Mouse (Mus musculus) hindbrain, embryonic 13.5 days (tissue): ENCODE results near the gene Gdf3. TPM values are rescaled to one million over a fixed set of nuclear protein-coding genes. Genes with fewer than 3 reads are reported as not detected.

Experiments used
- ATAC-seq: fragments of 200-750 bp; cut with Nextera tagmentation; 2 replicates; pipeline ENCODE4 v1.8.0; 2017; ENCODE audit warnings: moderate TSS enrichment; ENCODE audit not compliant: low FRiP score
- H3K27ac ChIP-seq: fragments of 300-500 bp; sonication (generic); 2 replicates; pipeline ENCODE4 v1.5.1; 2015; ENCODE audit warnings: inconsistent platforms, mild to moderate bottlenecking, moderate library complexity
- H3K27me3 ChIP-seq: fragments of 300-500 bp; sonication (generic); 2 replicates; pipeline ENCODE4 v1.6.1; 2015; ENCODE audit warnings: mild to moderate bottlenecking, inconsistent platforms
- H3K36me3 ChIP-seq: fragments of 300-500 bp; sonication (generic); 2 replicates; pipeline ENCODE4 v1.6.1; 2015; ENCODE audit warnings: mild to moderate bottlenecking, inconsistent platforms
- H3K4me1 ChIP-seq: fragments of 300-500 bp; sonication (generic); replicated peaks from 2 replicates; pipeline ENCODE4 v1.6.1; 2015; ENCODE audit warnings: inconsistent platforms
- H3K4me2 ChIP-seq: fragments of 300-500 bp; sonication (generic); 2 replicates; pipeline ENCODE4 v1.6.1; 2015; ENCODE audit warnings: inconsistent platforms, mild to moderate bottlenecking, moderate library complexity
- H3K4me3 ChIP-seq: fragments of 300-500 bp; sonication (generic); 2 replicates; pipeline ENCODE4 v1.5.1; 2015; ENCODE audit warnings: mild to moderate bottlenecking, inconsistent platforms
- H3K9ac ChIP-seq: fragments of 300-500 bp; sonication (generic); 2 replicates; pipeline ENCODE4 v1.6.1; 2015; ENCODE audit warnings: mild to moderate bottlenecking, inconsistent platforms
- H3K9me3 ChIP-seq: fragments of 300-500 bp; sonication (generic); 2 replicates; pipeline ENCODE4 v1.6.1; 2016; ENCODE audit warnings: inconsistent platforms
- WGBS: fragments of 180-500 bp; shearing (Covaris S2); methylation state at CpG from one replicate; pipeline ENCODE4 v1.1.7; 2015; 5-methylcytosine and 5-hydroxymethylcytosine counted together
- polyA plus RNA-seq: library from polyadenylated mRNA; unstranded; fragments of >200 nt; fragmentation: Nextera tagmentation; extraction: Ambion mirVana; gene quantifications from 2 replicates; pipeline ENCODE4 v1.2.1, GENCODE M21; 2015

Gene Gdf3
- polyA plus RNA-seq, 1 experiment from 2014 or later = 0.08 TPM

GRCm38 (mm10) chr6:122625156-122625555 is 15.3 kb upstream of the Gdf3 start:
- Histone ChIP-seq H3K4me2 (no peak overlapping the region), H3K4me1 (no peaks in the 10 kb centered on the region; the same call in 1 of the 2 replicates), H3K27ac (no peak overlapping the region), H3K9me3 (no peaks in the 10 kb centered on the region), H3K4me3 (no peak overlapping the region), H3K36me3 (no peaks in the 10 kb centered on the region), H3K9ac (no peak overlapping the region), H3K27me3 (0 out of 2 replicates have a peak, but pooled peaks cover 6% of the 10 kb centered on the region)
- ATAC-seq = no peak
- WGBS = 88% methylated on average over 4 of the region's 4 CpGs

- Histone ChIP-seq H3K27ac (no peak overlapping the region), H3K4me1 (no peaks in the 10 kb centered on the region; the same call in 1 of the 2 replicates), H3K9ac (no peak overlapping the region), H3K27me3 (0 out of 2 replicates have a peak, but pooled peaks cover 6% of the 10 kb centered on the region), H3K9me3 (no peaks in the 10 kb centered on the region), H3K36me3 (no peaks in the 10 kb centered on the region), H3K4me3 (no peak overlapping the region), H3K4me2 (no peak overlapping the region)
- 22% methylated on average over 5 of the region's 5 CpGs for WGBS
- no peak for ATAC-seq
These were observed 14.6 kb upstream of the Gdf3 start for GRCm38 (mm10) chr6:122624480-122624879.

DNA sequence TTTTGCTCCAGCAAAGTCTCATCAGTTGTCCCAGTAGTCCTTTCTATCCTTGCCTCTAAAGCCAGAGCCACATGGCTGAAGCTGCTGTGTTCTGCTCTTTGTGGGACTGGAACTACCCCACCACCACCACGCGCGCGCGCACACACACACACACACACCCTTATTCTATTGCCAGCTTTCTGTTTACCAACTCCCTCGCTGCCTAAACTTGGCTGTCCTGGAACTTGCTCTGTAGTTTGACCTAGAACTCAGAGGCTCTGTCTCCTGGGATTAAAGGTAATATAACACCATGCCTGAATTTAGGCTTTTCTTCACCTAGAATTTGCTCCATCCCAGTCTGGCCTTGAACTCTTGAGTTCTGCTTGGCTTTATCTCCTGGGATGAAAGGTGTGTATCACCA is 11.2 kb upstream of the Gdf3 start:
- WGBS = 96% methylated on average over 6 of the region's 6 CpGs
- ATAC-seq = no peak
- H3K27me3 ChIP-seq = no peaks in the 10 kb centered on the region
- no peaks in the 10 kb centered on the region for H3K36me3 ChIP-seq
- no peak overlapping the region for H3K9ac ChIP-seq
- no peaks in the 10 kb centered on the region for H3K4me1 ChIP-seq
- no peak overlapping the region for H3K4me3 ChIP-seq
- no peak overlapping the region for H3K4me2 ChIP-seq
- no peak overlapping the region for H3K27ac ChIP-seq
- no peaks in the 10 kb centered on the region for H3K9me3 ChIP-seq

DNA sequence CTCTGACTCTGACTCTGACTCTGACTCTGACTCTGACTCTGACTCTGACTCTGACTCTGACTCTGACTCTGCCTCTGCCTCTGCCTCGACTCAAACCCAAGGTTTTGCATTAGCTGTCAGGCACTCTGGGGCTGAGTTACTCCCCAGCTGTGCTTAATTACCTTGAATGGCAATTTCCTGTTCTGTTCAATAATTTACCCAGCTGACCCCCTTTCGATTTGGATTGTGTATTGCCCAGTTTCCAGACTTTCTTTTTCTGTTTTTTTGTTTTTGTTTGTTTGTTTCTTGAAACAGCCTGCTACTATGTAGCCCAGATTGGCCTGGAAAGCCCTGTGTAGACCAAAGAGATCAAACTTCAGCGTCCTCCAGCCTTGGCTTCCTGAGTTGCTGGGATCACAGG is 6.1 kb upstream of the Gdf3 start:
- Histone ChIP-seq H3K9ac (no peak overlapping the region), H3K9me3 (no peaks in the 10 kb centered on the region), H3K4me2 (no peak overlapping the region), H3K4me1 (no peaks in the 10 kb centered on the region), H3K36me3 (no peaks in the 10 kb centered on the region), H3K4me3 (no peak overlapping the region), H3K27me3 (no peaks in the 10 kb centered on the region), H3K27ac (no peak overlapping the region)
- 76% methylated on average over 3 of the region's 3 CpGs for WGBS
- no peak for ATAC-seq

DNA sequence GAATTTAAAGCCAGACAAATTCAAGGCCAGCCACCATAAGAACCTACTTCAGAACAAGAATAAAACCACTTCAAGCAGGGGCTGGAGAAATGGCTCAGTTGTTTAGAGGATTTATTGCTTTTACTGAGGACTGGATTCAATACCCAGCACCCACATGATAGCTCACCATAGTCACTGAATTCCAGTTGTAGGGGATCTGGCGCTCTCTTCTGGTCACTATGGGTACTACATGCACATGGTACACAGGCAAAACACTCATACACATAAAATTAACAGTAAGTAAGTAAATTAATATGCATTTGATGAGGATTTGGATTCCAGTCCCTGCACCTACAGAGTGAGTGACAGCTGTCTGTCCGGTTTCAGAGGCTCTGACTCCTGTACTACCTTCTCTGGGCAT is 4.2 kb upstream of the Gdf3 start:
- Histone ChIP-seq H3K36me3 (no peaks in the 10 kb centered on the region), H3K4me2 (no peak overlapping the region), H3K27me3 (no peaks in the 10 kb centered on the region), H3K9me3 (no peaks in the 10 kb centered on the region), H3K4me1 (peaks cover 3% of the 10 kb centered on the region; the same call in 1 of the 2 replicates), H3K9ac (no peak overlapping the region), H3K27ac (no peak overlapping the region), H3K4me3 (no peak overlapping the region)
- WGBS = 68% methylated on average over 2 of the region's 2 CpGs
- no peak for ATAC-seq

GRCm38 (mm10) chr6:122612426-122612825 is 2.5 kb upstream of the Gdf3 start:
- Histone ChIP-seq H3K27ac (no peak overlapping the region), H3K9ac (no peak overlapping the region), H3K27me3 (no peaks in the 10 kb centered on the region), H3K4me2 (no peak overlapping the region), H3K9me3 (no peaks in the 10 kb centered on the region), H3K4me1 (peaks cover 3% of the 10 kb centered on the region; the same call in 1 of the 2 replicates), H3K36me3 (no peaks in the 10 kb centered on the region), H3K4me3 (no peak overlapping the region)
- no peak for ATAC-seq
- WGBS = 83% methylated on average over 4 of the region's 4 CpGs

- no peak for ATAC-seq
- H3K4me2 ChIP-seq = no peak overlapping the region
- H3K27ac ChIP-seq = no peak overlapping the region
- no peak overlapping the region for H3K9ac ChIP-seq
- peaks cover 3% of the 10 kb centered on the region; the same call in 1 of the 2 replicates for H3K4me1 ChIP-seq
- no peaks in the 10 kb centered on the region for H3K36me3 ChIP-seq
- H3K27me3 ChIP-seq = no peaks in the 10 kb centered on the region
- H3K9me3 ChIP-seq = no peaks in the 10 kb centered on the region
- 80% methylated on average over 9 of the region's 9 CpGs for WGBS
- no peak overlapping the region for H3K4me3 ChIP-seq
These were observed 534 bp downstream of the Gdf3 start for GRCm38 (mm10) chr6:122609377-122609728.

DNA sequence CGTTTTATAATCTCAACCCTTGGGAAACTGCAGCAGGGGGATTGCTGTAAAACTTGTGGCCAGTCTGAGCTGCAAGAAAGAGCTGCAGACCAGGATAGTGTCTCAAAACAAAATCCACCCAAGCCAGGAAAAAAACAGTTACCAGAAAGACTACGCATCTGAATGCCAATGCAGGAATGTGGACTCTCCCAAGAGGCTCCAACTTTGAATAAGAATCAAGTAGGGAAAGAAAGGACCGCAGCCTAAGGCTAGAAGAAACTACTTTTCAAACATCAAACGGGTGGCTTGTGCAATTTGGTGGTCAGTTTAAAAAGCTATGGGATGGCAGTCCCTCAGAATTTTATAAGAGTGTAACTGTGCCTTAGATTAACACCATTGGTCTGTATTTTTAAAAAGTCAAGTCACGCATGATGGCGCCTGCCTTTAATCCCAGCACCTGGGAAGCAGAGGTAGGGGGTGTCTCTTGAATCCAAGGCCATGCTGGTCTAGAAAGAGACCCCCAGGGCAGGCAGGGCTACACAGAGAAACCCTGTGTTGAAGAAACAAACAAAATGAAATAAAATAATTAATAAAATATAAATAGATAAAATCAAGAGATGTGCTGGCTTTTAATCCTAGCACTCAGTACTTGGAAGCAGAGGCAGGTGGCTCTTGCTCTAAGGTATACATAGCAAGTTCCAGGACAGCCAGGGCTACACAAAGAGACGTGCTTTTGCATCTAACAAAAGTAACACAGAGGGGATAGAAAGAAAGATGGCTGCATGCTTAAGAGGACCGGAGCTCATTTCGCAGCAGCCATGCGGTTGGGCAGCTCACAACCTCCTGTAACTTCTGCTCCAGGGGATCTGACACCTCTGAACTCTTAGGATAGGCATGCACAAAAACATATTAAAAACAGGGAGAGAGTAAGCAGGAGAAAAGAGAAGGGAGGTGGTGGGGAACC is 1.2 kb downstream of the Gdf3 start:
- WGBS = 76% methylated on average over 10 of the region's 10 CpGs
- ATAC-seq = no peak

DNA sequence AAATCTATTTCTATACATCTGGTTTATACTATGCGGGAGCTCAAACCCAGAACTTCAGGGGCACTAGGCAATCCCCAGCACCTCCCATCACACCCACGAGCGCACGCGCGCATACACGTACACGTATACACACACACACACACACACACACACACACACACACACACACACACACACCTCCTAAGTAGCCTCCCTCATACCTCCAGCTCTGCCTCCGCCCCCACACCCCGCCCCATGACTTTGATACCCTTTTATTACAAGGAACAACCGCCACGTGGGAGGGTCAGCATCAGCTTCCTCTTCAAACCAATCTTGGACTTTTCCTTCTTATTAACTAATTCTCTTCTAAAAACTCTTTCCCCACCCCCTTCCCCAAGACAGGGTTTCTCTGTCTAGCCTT is 2.2 kb downstream of the Gdf3 start:
- Histone ChIP-seq H3K4me2 (no peak overlapping the region), H3K9me3 (no peaks in the 10 kb centered on the region), H3K4me1 (peaks cover 4% of the 10 kb centered on the region; the same call in 1 of the 2 replicates), H3K27ac (no peak overlapping the region), H3K4me3 (no peak overlapping the region), H3K36me3 (no peaks in the 10 kb centered on the region), H3K9ac (no peak overlapping the region), H3K27me3 (no peaks in the 10 kb centered on the region)
- WGBS = 94% methylated on average over 12 of the region's 12 CpGs
- no peak for ATAC-seq

More for the DNA sequence above, 1.2 kb downstream of the Gdf3 start:
- Histone ChIP-seq H3K4me1 (peaks cover 3% of the 10 kb centered on the region; the same call in 1 of the 2 replicates), H3K27me3 (no peaks in the 10 kb centered on the region), H3K36me3 (no peaks in the 10 kb centered on the region), H3K9me3 (no peaks in the 10 kb centered on the region), H3K27ac (no peak overlapping the region), H3K4me2 (no peak overlapping the region), H3K4me3 (no peak overlapping the region), H3K9ac (no peak overlapping the region)

- Histone ChIP-seq H3K9me3 (no peaks in the 10 kb centered on the region), H3K4me3 (no peak overlapping the region), H3K4me2 (no peak overlapping the region), H3K27ac (no peak overlapping the region), H3K4me1 (peaks cover 11% of the 10 kb centered on the region; the same call in 1 of the 2 replicates), H3K27me3 (no peaks in the 10 kb centered on the region), H3K36me3 (no peaks in the 10 kb centered on the region), H3K9ac (no peak overlapping the region)
- no peak for ATAC-seq
- WGBS = 95% methylated on average over 11 of the region's 11 CpGs
These were observed 3.2 kb downstream of the Gdf3 start for GRCm38 (mm10) chr6:122606661-122607060.

DNA sequence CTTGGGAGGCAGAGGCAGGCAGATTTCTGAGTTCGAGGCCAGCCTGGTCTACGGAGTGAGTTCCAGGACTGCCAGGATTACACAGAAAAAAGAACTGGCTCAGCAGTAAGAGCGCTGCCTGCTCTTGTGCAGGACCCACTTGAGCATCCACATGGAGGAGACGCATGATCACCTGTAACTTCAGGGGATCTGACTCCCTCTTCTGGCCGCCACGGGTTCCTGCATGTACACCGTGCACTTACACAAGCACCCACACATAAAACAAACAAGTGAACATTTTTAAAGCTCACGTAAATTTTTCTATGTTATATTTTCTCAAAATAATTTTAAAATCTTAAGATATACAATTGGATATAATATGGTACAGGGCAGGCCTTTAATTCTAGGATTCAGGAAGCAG is 4.4 kb downstream of the Gdf3 start:
- 92% methylated on average over 8 of the region's 8 CpGs for WGBS
- no peak overlapping the region for H3K27ac ChIP-seq
- no peaks in the 10 kb centered on the region for H3K36me3 ChIP-seq
- H3K9ac ChIP-seq = no peak overlapping the region
- H3K4me1 ChIP-seq = peaks cover 11% of the 10 kb centered on the region; the same call in 1 of the 2 replicates
- H3K4me3 ChIP-seq = no peak overlapping the region
- no peak for ATAC-seq
- H3K4me2 ChIP-seq = no peak overlapping the region
- no peaks in the 10 kb centered on the region for H3K9me3 ChIP-seq
- H3K27me3 ChIP-seq = no peaks in the 10 kb centered on the region

DNA sequence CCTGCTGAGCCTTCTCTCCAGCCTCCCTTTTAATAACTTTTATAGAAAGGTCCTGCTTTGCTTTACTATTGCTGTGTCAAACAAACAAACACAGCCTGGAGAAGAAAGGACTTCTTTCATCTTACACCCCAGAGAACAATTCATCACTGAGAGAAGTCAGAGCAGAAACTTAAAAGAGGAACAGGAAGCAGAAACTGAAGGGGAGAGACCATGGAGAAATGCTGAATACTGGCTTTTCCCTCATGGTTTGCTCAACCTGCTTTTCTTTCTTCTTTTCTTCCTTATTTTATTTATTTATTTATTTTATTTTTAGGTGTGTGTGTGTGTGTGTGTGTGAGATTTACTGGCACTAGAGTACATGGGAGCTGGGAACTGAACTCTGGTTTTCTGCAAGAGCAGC is 5.6 kb downstream of the Gdf3 start:
- no peaks in the 10 kb centered on the region for H3K9me3 ChIP-seq
- H3K9ac ChIP-seq = no peak overlapping the region
- H3K27ac ChIP-seq = no peak overlapping the region
- ATAC-seq = no peak
- no peak overlapping the region for H3K4me2 ChIP-seq
- no peaks in the 10 kb centered on the region for H3K36me3 ChIP-seq
- no peaks in the 10 kb centered on the region for H3K27me3 ChIP-seq
- H3K4me3 ChIP-seq = no peak overlapping the region
- H3K4me1 ChIP-seq = 0 out of 2 replicates have a peak, but pooled peaks cover 7% of the 10 kb centered on the region

DNA sequence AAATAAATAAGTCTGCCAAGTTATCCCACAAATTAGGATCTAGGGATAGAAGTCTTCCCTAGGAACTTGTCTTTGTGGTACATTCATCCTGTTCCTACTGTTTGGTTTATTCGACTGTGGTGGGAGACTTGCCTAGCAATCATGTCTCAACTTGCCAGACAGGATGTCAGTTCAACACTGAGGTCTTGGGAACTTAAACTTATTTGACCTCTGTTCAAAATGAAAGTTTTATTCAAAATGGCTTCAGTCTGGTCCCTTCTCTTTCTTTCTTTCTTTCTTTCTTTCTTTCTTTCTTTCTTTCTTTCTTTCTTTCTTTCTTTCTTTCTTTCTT is 6.9 kb downstream of the Gdf3 start:
- no peak for ATAC-seq
- Histone ChIP-seq H3K4me1 (0 out of 2 replicates have a peak, but pooled peaks cover 7% of the 10 kb centered on the region), H3K4me3 (no peak overlapping the region), H3K9ac (no peak overlapping the region), H3K27me3 (no peaks in the 10 kb centered on the region), H3K9me3 (no peaks in the 10 kb centered on the region), H3K36me3 (no peaks in the 10 kb centered on the region), H3K27ac (no peak overlapping the region), H3K4me2 (no peak overlapping the region; the same call in 1 of the 2 replicates)
- 61% methylated on average over 1 of the region's 1 CpGs for WGBS
